Mouse (Mus musculus) megakaryocyte, embryonic 14.5 days (primary cell): ENCODE measurements around the gene Klhl40.

Experiments used
- FLI1 ChIP-seq: IDR thresholded peaks from 2 replicates; pipeline ENCODE4 v1.6.1; 2012; ENCODE audit warnings: low read length, inconsistent platforms, mixed read lengths
- GATA1 ChIP-seq: IDR thresholded peaks from 3 replicates; pipeline ENCODE4 v1.6.1; 2012; ENCODE audit warnings: mixed read lengths, low read length, inconsistent platforms, borderline replicate concordance

- TF ChIP-seq FLI1 (no peak), GATA1 (no peak)
Measured at GRCm38 (mm10) chr9:121830956-121831293, 53.5 kb downstream of the Klhl40 start.
